24 mouse cellular contexts compared by ENCODE assay signal in genomic region chr2:144727136-144727535, GRCm38 (mm10).
"Had no signal": no experiment of that assay in that cellular context is flagged by ENCODE, and none has a peak within 500 bp of the region (broad histone marks: within the 10 kb centered on the region; RNA-seq: fewer than 3 reads in every experiment).

No protein-coding gene starts in this region.

- DNase-seq: cerebellum, adult 2 months; cerebellum, adult 8-10 months; cerebellum, postnatal 14 days; cerebellum, postnatal 25 days; cerebellum, postnatal 36 days; embryo, embryonic 11 days; forebrain, postnatal 0 days; gastrocnemius, adult 2 months; gastrocnemius, postnatal 10 days; gastrocnemius, postnatal 14 days; gastrocnemius, postnatal 25 days; gastrocnemius, postnatal 36 days had no signal

- H3K27ac ChIP-seq: embryonic facial prominence, embryonic 10.5 days; embryonic facial prominence, embryonic 12.5 days; embryonic facial prominence, embryonic 13.5 days; embryonic facial prominence, embryonic 15.5 days; forebrain, embryonic 10.5 days; forebrain, embryonic 12.5 days; forebrain, embryonic 13.5 days; forebrain, embryonic 15.5 days; gastrocnemius, adult 2 months; heart, adult 2 months had no signal

- H3K4me3 ChIP-seq: embryonic facial prominence, embryonic 10.5 days; embryonic facial prominence, embryonic 12.5 days; embryonic facial prominence, embryonic 13.5 days; embryonic facial prominence, embryonic 15.5 days; erythroblast, embryonic 14.5 days; forebrain, embryonic 10.5 days; forebrain, embryonic 12.5 days; forebrain, embryonic 13.5 days; forebrain, embryonic 15.5 days; gastrocnemius, adult 2 months; heart, adult 2 months had no signal

- H3K4me2 ChIP-seq: embryonic facial prominence, embryonic 12.5 days; embryonic facial prominence, embryonic 13.5 days; embryonic facial prominence, embryonic 15.5 days; forebrain, embryonic 12.5 days; forebrain, embryonic 13.5 days; forebrain, embryonic 15.5 days had no signal

- H3K4me1 ChIP-seq: embryonic facial prominence, embryonic 10.5 days; embryonic facial prominence, embryonic 12.5 days; embryonic facial prominence, embryonic 13.5 days; embryonic facial prominence, embryonic 15.5 days; forebrain, embryonic 10.5 days; forebrain, embryonic 12.5 days; forebrain, embryonic 13.5 days; forebrain, embryonic 15.5 days had no signal

- ATAC-seq: forebrain, embryonic 13.5 days; forebrain, embryonic 14.5 days; forebrain, embryonic 15.5 days; forebrain, embryonic 16.5 days; forebrain, postnatal 0 days had no signal

- H3K27me3 ChIP-seq: embryonic facial prominence, embryonic 12.5 days; embryonic facial prominence, embryonic 13.5 days; embryonic facial prominence, embryonic 15.5 days; forebrain, embryonic 12.5 days; forebrain, embryonic 13.5 days; forebrain, embryonic 15.5 days had no signal

- H3K9me3 ChIP-seq: embryonic facial prominence, embryonic 10.5 days; embryonic facial prominence, embryonic 12.5 days; embryonic facial prominence, embryonic 13.5 days; embryonic facial prominence, embryonic 15.5 days; forebrain, embryonic 10.5 days; forebrain, embryonic 12.5 days; forebrain, embryonic 13.5 days; forebrain, embryonic 15.5 days had no signal

- H3K9ac ChIP-seq: embryonic facial prominence, embryonic 12.5 days; embryonic facial prominence, embryonic 13.5 days; embryonic facial prominence, embryonic 15.5 days; forebrain, embryonic 12.5 days; forebrain, embryonic 13.5 days; forebrain, embryonic 15.5 days; forebrain, postnatal 0 days had no signal

- H3K36me3 ChIP-seq: embryonic facial prominence, embryonic 10.5 days; embryonic facial prominence, embryonic 12.5 days; embryonic facial prominence, embryonic 13.5 days; embryonic facial prominence, embryonic 15.5 days; forebrain, embryonic 10.5 days; forebrain, embryonic 12.5 days; forebrain, embryonic 15.5 days had no signal
